Mouse (Mus musculus): Measurements from ENCODE around the gene Gm49486. TPM values are rescaled to one million over a fixed set of nuclear protein-coding genes. Genes with fewer than 3 reads are reported as not detected.

Gene Gm49486
- total and polyA plus RNA-seq, 3 experiments, result not detected

Other genes with a start within 250 kb of the Gm49486 start
- gene H1f0, start 200.9 kb upstream of the Gm49486 start, total RNA-seq (2021), result 100 to 1,000 TPM in 1 of 2 experiments, 10 to 100 TPM in 1; 94.6 to 204 TPM
- gene H1f0, start 200.9 kb upstream of the Gm49486 start, polyA plus RNA-seq (2012; rRNA removed), result 109 and 135 TPM in 2 replicates
- under 1 TPM in 1 of 2 experiments, not detected in 1; 0.28 TPM for gene Galr3, start 187.5 kb upstream of the Gm49486 start, total RNA-seq (2021)
- gene Galr3, start 187.5 kb upstream of the Gm49486 start, polyA plus RNA-seq (2012; rRNA removed), result 1.4 and 4.2 TPM in 2 replicates
- gene Ankrd54, start 166.5 kb upstream of the Gm49486 start, total RNA-seq (2021), result 10 to 100 TPM; 20.1 to 27.2 TPM
- gene Ankrd54, start 166.5 kb upstream of the Gm49486 start, polyA plus RNA-seq (2012; rRNA removed), result 91.9 and 101 TPM in 2 replicates
- 100 to 1,000 TPM; 136 to 160 TPM for gene Eif3l, start 154.2 kb upstream of the Gm49486 start, total RNA-seq (2021)
- gene Eif3l, start 154.2 kb upstream of the Gm49486 start, polyA plus RNA-seq (2012; rRNA removed), result 94.1 and 119 TPM in 2 replicates
- 10 to 100 TPM; 36.5 to 49.5 TPM for gene Micall1, start 120.5 kb upstream of the Gm49486 start, total RNA-seq (2021)
- 61.7 and 65.0 TPM in 2 replicates for gene Micall1, start 120.5 kb upstream of the Gm49486 start, polyA plus RNA-seq (2012; rRNA removed)
- 100 to 1,000 TPM in 1 of 2 experiments, 10 to 100 TPM in 1; 92.8 to 151 TPM for gene Polr2f, start 88.4 kb upstream of the Gm49486 start, total RNA-seq (2021)
- gene Polr2f, start 88.4 kb upstream of the Gm49486 start, polyA plus RNA-seq (2012; rRNA removed), result 48.1 and 48.3 TPM in 2 replicates
- 1 to 10 TPM; 5.2 to 9.9 TPM for gene 1700088E04Rik, start 88.1 kb upstream of the Gm49486 start, total RNA-seq (2021)
- 8.1 and 10.8 TPM in 2 replicates for gene 1700088E04Rik, start 88.1 kb upstream of the Gm49486 start, polyA plus RNA-seq (2012; rRNA removed)
- gene Sox10, start 64.2 kb upstream of the Gm49486 start, total RNA-seq (2021), result 1 to 10 TPM in 1 of 2 experiments, under 1 TPM in 1; 0.89 to 2.5 TPM
- 3.9 and 5.5 TPM in 2 replicates for gene Sox10, start 64.2 kb upstream of the Gm49486 start, polyA plus RNA-seq (2012; rRNA removed)
- gene Pick1, start 218 bp upstream of the Gm49486 start, total RNA-seq (2021), result 10 to 100 TPM; 14.6 to 18.5 TPM
- 17.4 and 19.7 TPM in 2 replicates for gene Pick1, start 218 bp upstream of the Gm49486 start, polyA plus RNA-seq (2012; rRNA removed)
- gene Slc16a8, start 25.4 kb downstream of the Gm49486 start, total RNA-seq (2021), result not detected
- gene Slc16a8, start 25.4 kb downstream of the Gm49486 start, polyA plus RNA-seq (2012; rRNA removed), result 0.07 and 0.61 TPM in 2 replicates
- under 1 TPM in 1 of 2 experiments, not detected in 1; 0.24 TPM for gene Baiap2l2, start 56.1 kb downstream of the Gm49486 start, total RNA-seq (2021)
- gene Baiap2l2, start 56.1 kb downstream of the Gm49486 start, polyA plus RNA-seq (2012; rRNA removed), result 1.5 and 8.5 TPM in 2 replicates
- 10 to 100 TPM; 26.1 to 30.6 TPM for gene Pla2g6, start 99.0 kb downstream of the Gm49486 start, total RNA-seq (2021)
- 47.8 and 50.1 TPM in 2 replicates for gene Pla2g6, start 99.0 kb downstream of the Gm49486 start, polyA plus RNA-seq (2012; rRNA removed)
- gene Maff, start 117.2 kb downstream of the Gm49486 start, total RNA-seq (2021), result 1 to 10 TPM; 7.2 to 9.5 TPM
- gene Maff, start 117.2 kb downstream of the Gm49486 start, polyA plus RNA-seq (2012; rRNA removed), result 3.2 and 3.4 TPM in 2 replicates
- gene Tmem184b, start 174.2 kb downstream of the Gm49486 start, total RNA-seq (2021), result 10 to 100 TPM; 61.5 to 66.3 TPM
- gene Tmem184b, start 174.2 kb downstream of the Gm49486 start, polyA plus RNA-seq (2012; rRNA removed), result 255 and 262 TPM in 2 replicates
- gene Csnk1e, start 226.2 kb downstream of the Gm49486 start, total RNA-seq (2021), result 10 to 100 TPM; 74.6 to 87.7 TPM
- 59.2 and 65.3 TPM in 2 replicates for gene Csnk1e, start 226.2 kb downstream of the Gm49486 start, polyA plus RNA-seq (2012; rRNA removed)

Data from adrenal gland, adult 2 months (tissue).